Mouse (Mus musculus): ENCODE data around the gene Ubxn6. TPM values are rescaled to one million over a fixed set of nuclear protein-coding genes. Genes with fewer than 3 reads are reported as not detected.

Gene Ubxn6
- total and polyA plus RNA-seq, 3 experiments, result 28.2 to 42.2 TPM; not detected in 1

- peaks cover 0 to 10% of the 10 kb centered on the region in 2 experiments; a peak in 2 of 4 replicates for H3K36me3 ChIP-seq (ENCODE audit: control insufficient read depth in 1 of 2, insufficient read depth in 2 of 2, low read length in 2 of 2)
- TF ChIP-seq USF1 (IDR thresholded peaks at IDR 0.05; ENCODE audit: low read depth, low read length), result peak; percentile 3
- TF ChIP-seq TCF12 (IDR thresholded peaks at IDR 0.05; ENCODE audit: low read depth, low read length), result 0 out of 2 replicates have a peak, but pooled peaks have one; percentile 25
- no peak for TF ChIP-seq MEF2A (IDR thresholded peaks at IDR 0.05; ENCODE audit: extremely low read depth, insufficient replicate concordance, low read depth, low read length, poor library complexity, severe bottlenecking)
- peak; percentile 81 for TF ChIP-seq POLR2AphosphoS2 (IDR thresholded peaks at IDR 0.05; ENCODE audit: low read length)
- peak; percentile 61; the same call in 1 of the 2 replicates for TF ChIP-seq BHLHE40 (IDR thresholded peaks at IDR 0.05; ENCODE audit: borderline replicate concordance, low read depth, low read length)
- TF ChIP-seq GATA1 (IDR thresholded peaks at IDR 0.05; ENCODE audit: low read depth, low read length), result no peak
- no peak for TF ChIP-seq MAFK (IDR thresholded peaks at IDR 0.05; ENCODE audit: borderline replicate concordance, low read depth, low read length)
- peak; percentile 32; the same call in 1 of the 2 replicates for TF ChIP-seq KAT2A (conservative IDR thresholded peaks at IDR 0.05; ENCODE audit: low read depth, low read length)
- peak; percentile 95 for TF ChIP-seq ZMIZ1 (IDR thresholded peaks at IDR 0.05; ENCODE audit: low read depth, low read length)
- TF ChIP-seq SIN3A (IDR thresholded peaks at IDR 0.05; ENCODE audit: low read length), result peak; percentile 77
- peak; percentile 44; the same call in 1 of the 2 replicates for TF ChIP-seq MAZ (IDR thresholded peaks at IDR 0.05; ENCODE audit: low read depth, low read length)
- no peak for TF ChIP-seq JUND (IDR thresholded peaks at IDR 0.05; ENCODE audit: low read depth, low read length)
- peak; percentile 19; the same call in 1 of the 2 replicates for TF ChIP-seq NRF1 (IDR thresholded peaks at IDR 0.05; ENCODE audit: insufficient read depth, low read depth, low read length, poor library complexity, severe bottlenecking)
- peak; percentile 94 for TF ChIP-seq NELFE (IDR thresholded peaks at IDR 0.05; ENCODE audit: low read depth, low read length)
- TF ChIP-seq CHD1 (IDR thresholded peaks at IDR 0.05; ENCODE audit: low read depth, low read length), result no peak
- peak; percentile 95 for TF ChIP-seq E2F4 (IDR thresholded peaks at IDR 0.05; ENCODE audit: borderline replicate concordance, low read depth, low read length)
- TF ChIP-seq EP300 (IDR thresholded peaks at IDR 0.05; ENCODE audit: low read depth in 1 of 2, low read length in 2 of 2), result no peak
- peak; percentile 93 to 96 for TF ChIP-seq POLR2A (IDR thresholded peaks at IDR 0.05; ENCODE audit: control insufficient read depth in 1 of 2, insufficient read depth in 1 of 2, low read depth in 1 of 2, low read length in 2 of 2, poor library complexity in 1 of 2)
- no peak for TF ChIP-seq SMC3 (IDR thresholded peaks at IDR 0.05; ENCODE audit: low read depth, low read length)
- no peak for TF ChIP-seq RAD21 (IDR thresholded peaks at IDR 0.05; ENCODE audit: low read depth, low read length)
- peak; percentile 77 for TF ChIP-seq TBP (IDR thresholded peaks at IDR 0.05; ENCODE audit: low read depth, low read length)
- 0 out of 2 replicates have a peak, but pooled peaks have one; percentile 46 for TF ChIP-seq MYC (IDR thresholded peaks at IDR 0.05; ENCODE audit: low read depth, low read length)
- peak; percentile 78 for TF ChIP-seq ELF1 (IDR thresholded peaks at IDR 0.05; ENCODE audit: low read depth, low read length)
- no peak for TF ChIP-seq ETS1 (IDR thresholded peaks at IDR 0.05; ENCODE audit: low read depth, low read length)
- TF ChIP-seq POLR2AphosphoS5 (IDR thresholded peaks at IDR 0.05; ENCODE audit: borderline replicate concordance, low read depth, low read length), result no peak
- TF ChIP-seq MAX (IDR thresholded peaks at IDR 0.05; ENCODE audit: low read length), result peak; percentile 54
- no peak for TF ChIP-seq USF2 (IDR thresholded peaks at IDR 0.05; ENCODE audit: borderline replicate concordance in 1 of 2, insufficient read depth in 1 of 2, low read depth in 1 of 2, low read length in 2 of 2)
- TF ChIP-seq GABPA (IDR thresholded peaks at IDR 0.05; ENCODE audit: low read depth, low read length), result no peak
- peak; percentile 85 for TF ChIP-seq MXI1 (IDR thresholded peaks at IDR 0.05; ENCODE audit: low read depth, low read length)
- TF ChIP-seq HCFC1 (IDR thresholded peaks at IDR 0.05; ENCODE audit: low read depth, low read length), result peak; percentile 78
- TF ChIP-seq ZNF384 (IDR thresholded peaks at IDR 0.05; ENCODE audit: low read depth, low read length), result no peak
- TF ChIP-seq MYB (IDR thresholded peaks at IDR 0.05; ENCODE audit: low read depth, low read length), result no peak
- peak; percentile 56 for TF ChIP-seq CHD2 (IDR thresholded peaks at IDR 0.05; ENCODE audit: low read length)
- H3K4me3 ChIP-seq (ENCODE audit: control insufficient read depth in 1 of 2, insufficient read depth in 1 of 2, low read depth in 2 of 2, low read length in 2 of 2), result peak within 1 kb of the TSS; percentile 63 to 98
- H3K4me1 ChIP-seq (ENCODE audit: control insufficient read depth in 1 of 2, insufficient read depth in 2 of 2, low read length in 2 of 2), result peaks cover 0 to 21% of the 10 kb centered on the region in 2 experiments; a peak in 3 of 4 replicates
- H3K9me3 ChIP-seq (replicated peaks; ENCODE audit: insufficient read depth, low read length), result no peaks in the 10 kb centered on the region
- peak within 1 kb of the TSS; percentile 10; the same call in 1 of the 2 replicates for H3K27ac ChIP-seq (ENCODE audit: control insufficient read depth, low read depth, low read length)
- DNase-seq (ENCODE audit: low read depth, low spot score), result peak; percentile 100
- H3K79me2 ChIP-seq (ENCODE audit: control insufficient read depth, insufficient read depth, low read length, poor library complexity), result peaks cover 19% of the 10 kb centered on the region
- H3K27me3 ChIP-seq (ENCODE audit: control insufficient read depth in 1 of 2, insufficient read depth in 2 of 2, low read length in 2 of 2), result no peaks in the 10 kb centered on the region
- H3K9ac ChIP-seq (ENCODE audit: control insufficient read depth, low read depth, low read length, poor library complexity, severe bottlenecking), result peak within 1 kb of the TSS; percentile 82
These were observed 4.3 kb upstream of the Ubxn6 start, which contains the start of gene Hdgfl2 for GRCm38 (mm10) chr17:56078880-56079795. Gene Hdgfl2, plus strand, starts transcription at chr17:56079634.

All from MEL (cell line).